Comparison of ENCODE assay signal across 8 mouse cellular contexts in genomic region chr4:111886018-111886417, GRCm38 (mm10). TPM values are rescaled to one million over a fixed set of nuclear protein-coding genes. Genes with fewer than 3 reads are reported as not detected.
A peak's percentile ranks its signal among the peaks of the same experiment; 100 is the strongest.
DNase-seq lines count a peak whose midpoint lies in the region; ATAC-seq lines count a peak whose summit lies in the region.

No protein-coding gene starts in this region.

- ATAC-seq in heart, embryonic 13.5 days (ENCODE audit: extremely low read depth, insufficient number of reproducible peaks, low FRiP score, low TSS enrichment): no peak
- ATAC-seq in kidney, embryonic 16.5 days (ENCODE audit: low FRiP score, low TSS enrichment): peak; percentile 84
- 0 out of 2 replicates have a peak, but pooled peaks have one; percentile 44 for ATAC-seq in monocyte, adult 5-6 weeks (replicated peaks; ENCODE audit: insufficient number of reproducible peaks, low FRiP score, low TSS enrichment, poor library complexity, severe bottlenecking)
- ATAC-seq in stomach, embryonic 15.5 days (ENCODE audit: insufficient read depth, low FRiP score, low read depth): peak; percentile 59; the same call in 1 of the 2 replicates

- DNase-seq in A20 (ENCODE audit: low read depth, low spot score) (peak; percentile 57), liver (peak; percentile 38)
- DNase-seq in adrenal gland, postnatal 10 days: peak; percentile 78
- peak; percentile 74 for DNase-seq in embryonic facial prominence, embryonic 10.5 days (ENCODE audit: low spot score)

- no peaks in the 10 kb centered on the region for H3K4me1 ChIP-seq in embryonic facial prominence, embryonic 10.5 days
- peaks cover 4% of the 10 kb centered on the region; the same call in 1 of the 2 replicates for H3K4me1 ChIP-seq in heart, embryonic 13.5 days
- 0 out of 2 replicates have a peak, but pooled peaks cover 5% of the 10 kb centered on the region for H3K4me1 ChIP-seq in kidney, embryonic 16.5 days (ENCODE audit: insufficient read depth, low read length)
- peaks cover 5% of the 10 kb centered on the region; the same call in 1 of the 2 replicates for H3K4me1 ChIP-seq in stomach, embryonic 15.5 days

- H3K4me3 ChIP-seq in embryonic facial prominence, embryonic 10.5 days: no peak overlapping the region
- H3K4me3 ChIP-seq in heart, embryonic 13.5 days: peak overlapping the region; percentile 34
- H3K4me3 ChIP-seq in kidney, embryonic 16.5 days (ENCODE audit: low read length): peak overlapping the region; percentile 25
- H3K4me3 ChIP-seq in stomach, embryonic 15.5 days (replicated peaks): no peak overlapping the region

- 0 out of 2 replicates have a peak overlapping the region, but pooled peaks have one; percentile 58 for H3K9ac ChIP-seq in heart, embryonic 13.5 days
- peak overlapping the region; percentile 51; the same call in 1 of the 2 replicates for H3K9ac ChIP-seq in kidney, embryonic 16.5 days (replicated peaks; ENCODE audit: low read length)
- H3K9ac ChIP-seq in stomach, embryonic 15.5 days: no peak overlapping the region

- no peak overlapping the region for H3K27ac ChIP-seq in embryonic facial prominence, embryonic 10.5 days (replicated peaks)
- H3K27ac ChIP-seq in heart, embryonic 13.5 days (replicated peaks): no peak overlapping the region
- H3K27ac ChIP-seq in kidney, embryonic 16.5 days (ENCODE audit: low read length): no peak overlapping the region
- H3K27ac ChIP-seq in stomach, embryonic 15.5 days: no peak overlapping the region

- no peaks in the 10 kb centered on the region for H3K9me3 ChIP-seq in embryonic facial prominence, embryonic 10.5 days
- H3K9me3 ChIP-seq in heart, embryonic 13.5 days: no peaks in the 10 kb centered on the region
- H3K9me3 ChIP-seq in kidney, embryonic 16.5 days (ENCODE audit: low read length): no peaks in the 10 kb centered on the region
- no peaks in the 10 kb centered on the region for H3K9me3 ChIP-seq in stomach, embryonic 15.5 days

- no peaks in the 10 kb centered on the region for H3K27me3 ChIP-seq in embryonic facial prominence, embryonic 10.5 days (replicated peaks; ENCODE audit: low read depth, poor library complexity, severe bottlenecking)
- H3K27me3 ChIP-seq in heart, embryonic 13.5 days (replicated peaks): no peaks in the 10 kb centered on the region
- H3K27me3 ChIP-seq in kidney, embryonic 16.5 days (ENCODE audit: insufficient read depth, low read length): no peaks in the 10 kb centered on the region
- H3K27me3 ChIP-seq in stomach, embryonic 15.5 days (replicated peaks): no peaks in the 10 kb centered on the region

- WGBS in embryonic facial prominence, embryonic 10.5 days: 16% methylated on average over 7 of the region's 7 CpGs
- WGBS in heart, embryonic 13.5 days: 7% methylated on average over 7 of the region's 7 CpGs
- whole genome bisulfite sequencing in kidney, embryonic 16.5 days: 8% methylated on average over 7 of the region's 7 CpGs
- 9% methylated on average over 7 of the region's 7 CpGs for WGBS in stomach, embryonic 15.5 days

- H3K36me3 ChIP-seq in embryonic facial prominence, embryonic 10.5 days (replicated peaks): no peaks in the 10 kb centered on the region
- no peaks in the 10 kb centered on the region for H3K36me3 ChIP-seq in heart, embryonic 13.5 days
- H3K36me3 ChIP-seq in kidney, embryonic 16.5 days (ENCODE audit: insufficient read depth, low read length): no peaks in the 10 kb centered on the region
- no peaks in the 10 kb centered on the region for H3K36me3 ChIP-seq in stomach, embryonic 15.5 days

- H3K4me2 ChIP-seq in heart, embryonic 13.5 days: peak overlapping the region; percentile 67
- H3K4me2 ChIP-seq in kidney, embryonic 16.5 days (replicated peaks; ENCODE audit: low read depth, low read length): peak overlapping the region; percentile 47
- peak overlapping the region; percentile 49 for H3K4me2 ChIP-seq in stomach, embryonic 15.5 days

RNA-seq across cellular contexts. Expression of gene Slc5a9, which starts 16.7 kb away (rescaled TPM):
- total RNA-seq in adrenal gland, postnatal 10 days (2021): not detected
- polyA plus RNA-seq in embryonic facial prominence, embryonic 10.5 days (2016; fragmentation: Nextera tagmentation; extraction: Ambion mirVana): not detected in 2 replicates
- polyA plus RNA-seq in heart, embryonic 13.5 days (2015; fragmentation: Nextera tagmentation; extraction: Ambion mirVana): 0.23 TPM in 1 of 2 replicates, not detected in the other
- 3.3 and 3.9 TPM in 2 replicates for polyA plus RNA-seq in kidney, embryonic 16.5 days (2015; fragmentation: Nextera tagmentation; extraction: Ambion mirVana)
- not detected in 3 replicates for total RNA-seq in monocyte, adult 5-6 weeks (2017)
- polyA plus RNA-seq in stomach, embryonic 15.5 days (2015; fragmentation: Nextera tagmentation; extraction: Ambion mirVana): 3.0 and 5.9 TPM in 2 replicates

RNA-seq across cellular contexts. Expression of gene Skint8, which starts 33.2 kb away (rescaled TPM):
- total RNA-seq in adrenal gland, postnatal 10 days (2021): not detected
- polyA plus RNA-seq in embryonic facial prominence, embryonic 10.5 days (2016; fragmentation: Nextera tagmentation; extraction: Ambion mirVana): not detected in 2 replicates
- polyA plus RNA-seq in heart, embryonic 13.5 days (2015; fragmentation: Nextera tagmentation; extraction: Ambion mirVana): not detected in 2 replicates
- not detected in 2 replicates for polyA plus RNA-seq in kidney, embryonic 16.5 days (2015; fragmentation: Nextera tagmentation; extraction: Ambion mirVana)
- not detected in 3 replicates for total RNA-seq in monocyte, adult 5-6 weeks (2017)
- polyA plus RNA-seq in stomach, embryonic 15.5 days (2015; fragmentation: Nextera tagmentation; extraction: Ambion mirVana): 0.22 and 0.45 TPM in 2 replicates

Comparison
In these comparisons a context has a peak if more than half of its experiments do, and no peak if none do; other contexts are left out.
1. H3K4me3 ChIP-seq: peak in heart, embryonic 13.5 days (single experiment) and kidney, embryonic 16.5 days (single experiment); none in embryonic facial prominence, embryonic 10.5 days (single experiment) and stomach, embryonic 15.5 days (single experiment).
2. Peak in every context shown above with its lines, with median percentiles within 50 percentile points of each other: DNase-seq and H3K4me2 ChIP-seq.